20 mouse cellular contexts compared by ENCODE assay signal in genomic region chr7:139341020-139341660, GRCm38 (mm10). TPM values are rescaled to one million over a fixed set of nuclear protein-coding genes. Genes with fewer than 3 reads are reported as not detected.
DNase-seq lines count a peak whose midpoint lies in the region; ATAC-seq and TF ChIP-seq lines count a peak whose summit lies in the region.
"Had no signal": no experiment of that assay in that cellular context is flagged by ENCODE, and none has a peak within 500 bp of the region (broad histone marks: within the 10 kb centered on the region; RNA-seq: fewer than 3 reads in every experiment).

No protein-coding gene starts in this region.

- no peak overlapping the region for H3K9ac ChIP-seq in forebrain, postnatal 0 days
- H3K9ac ChIP-seq in forebrain, embryonic 15.5 days (replicated peaks) = no peak overlapping the region
- no peak overlapping the region for H3K9ac ChIP-seq in intestine, postnatal 0 days (ENCODE audit: low read depth, low read length)
- H3K9ac ChIP-seq: hindbrain, embryonic 15.5 days had no signal

- no peak overlapping the region for H3K27ac ChIP-seq in forebrain, postnatal 0 days (ENCODE audit: low read depth, low read length)
- no peak overlapping the region for H3K27ac ChIP-seq in forebrain, embryonic 15.5 days (replicated peaks)
- no peak overlapping the region for H3K27ac ChIP-seq in embryonic facial prominence, embryonic 10.5 days (replicated peaks)
- H3K27ac ChIP-seq in intestine, postnatal 0 days (ENCODE audit: low read depth, low read length) = no peak overlapping the region
- H3K27ac ChIP-seq: heart, adult 2 months; hindbrain, embryonic 15.5 days; kidney, postnatal 0 days had no signal

- H3K36me3 ChIP-seq in forebrain, postnatal 0 days (ENCODE audit: insufficient read depth) = no peaks in the 10 kb centered on the region
- no peaks in the 10 kb centered on the region for H3K36me3 ChIP-seq in forebrain, embryonic 15.5 days
- no peaks in the 10 kb centered on the region for H3K36me3 ChIP-seq in embryonic facial prominence, embryonic 10.5 days (replicated peaks)
- no peaks in the 10 kb centered on the region for H3K36me3 ChIP-seq in intestine, postnatal 0 days (ENCODE audit: control insufficient read depth, insufficient read depth)
- H3K36me3 ChIP-seq: hindbrain, embryonic 15.5 days had no signal

- no peak overlapping the region for H3K4me2 ChIP-seq in forebrain, postnatal 0 days (ENCODE audit: low read depth)
- H3K4me2 ChIP-seq in forebrain, embryonic 15.5 days (replicated peaks) = no peak overlapping the region
- no peak overlapping the region for H3K4me2 ChIP-seq in intestine, postnatal 0 days (replicated peaks; ENCODE audit: low read depth)
- H3K4me2 ChIP-seq: hindbrain, embryonic 15.5 days; liver, embryonic 11.5 days had no signal

- ATAC-seq in forebrain, postnatal 0 days = no peak
- no peak for ATAC-seq in forebrain, embryonic 15.5 days (replicated peaks)
- ATAC-seq in intestine, postnatal 0 days = no peak
- ATAC-seq: activated CD4-positive, CD25-positive, alpha-beta regulatory T cell, adult 4 months; CD4-positive, CD25-positive, alpha-beta regulatory T cell, adult 4 months; intestine, embryonic 16.5 days; Patski had no signal

- WGBS in forebrain, postnatal 0 days = 45% methylated on average over 4 of the region's 4 CpGs
- WGBS in forebrain, embryonic 15.5 days = 64% methylated on average over 4 of the region's 4 CpGs
- WGBS in embryonic facial prominence, embryonic 10.5 days = 74% methylated on average over 4 of the region's 4 CpGs
- 66% methylated on average over 4 of the region's 4 CpGs for WGBS in intestine, postnatal 0 days

- peak; percentile 14 for DNase-seq in forebrain, postnatal 0 days
- peak; percentile 23 for DNase-seq in retina, postnatal 1 day
- DNase-seq in retina, embryonic 14.5 days (ENCODE audit: low spot score) = no peak
- peak; percentile 64 for DNase-seq in cerebellum, adult 9-11 months
- DNase-seq in embryonic facial prominence, embryonic 10.5 days (ENCODE audit: low spot score) = no peak
- DNase-seq: adrenal gland, postnatal 14 days; gastrocnemius, postnatal 14 days; heart, adult 2 months; heart, postnatal 36 days; lung, adult 18-20 months; lung, postnatal 36 days had no signal

- no peak for TF ChIP-seq CTCF in forebrain, postnatal 0 days (IDR thresholded peaks at IDR 0.05; ENCODE audit: low read depth)
- TF ChIP-seq CTCF in intestine, postnatal 0 days (IDR thresholded peaks at IDR 0.05; ENCODE audit: low read depth) = no peak

- no peaks in the 10 kb centered on the region for H3K27me3 ChIP-seq in forebrain, postnatal 0 days (ENCODE audit: insufficient read depth, low read length)
- H3K27me3 ChIP-seq in forebrain, embryonic 15.5 days = no peaks in the 10 kb centered on the region
- no peaks in the 10 kb centered on the region for H3K27me3 ChIP-seq in embryonic facial prominence, embryonic 10.5 days (replicated peaks; ENCODE audit: low read depth, poor library complexity, severe bottlenecking)
- no peaks in the 10 kb centered on the region for H3K27me3 ChIP-seq in intestine, postnatal 0 days (replicated peaks; ENCODE audit: control insufficient read depth, insufficient read depth, low read length)
- H3K27me3 ChIP-seq: hindbrain, embryonic 15.5 days; Patski had no signal

- H3K9me3 ChIP-seq in forebrain, postnatal 0 days (ENCODE audit: low read length) = no peaks in the 10 kb centered on the region
- H3K9me3 ChIP-seq in forebrain, embryonic 15.5 days = no peaks in the 10 kb centered on the region
- no peaks in the 10 kb centered on the region for H3K9me3 ChIP-seq in embryonic facial prominence, embryonic 10.5 days
- no peaks in the 10 kb centered on the region for H3K9me3 ChIP-seq in intestine, postnatal 0 days (ENCODE audit: control insufficient read depth)
- H3K9me3 ChIP-seq: hindbrain, embryonic 15.5 days had no signal

- no peaks in the 10 kb centered on the region for H3K4me1 ChIP-seq in forebrain, postnatal 0 days (ENCODE audit: insufficient read depth)
- no peaks in the 10 kb centered on the region for H3K4me1 ChIP-seq in forebrain, embryonic 15.5 days
- 0 out of 2 replicates have a peak, but pooled peaks cover 7% of the 10 kb centered on the region for H3K4me1 ChIP-seq in embryonic facial prominence, embryonic 10.5 days
- peaks cover 8% of the 10 kb centered on the region; the same call in 1 of the 2 replicates for H3K4me1 ChIP-seq in intestine, postnatal 0 days (replicated peaks; ENCODE audit: control insufficient read depth, insufficient read depth, low read length)
- H3K4me1 ChIP-seq: hindbrain, embryonic 15.5 days had no signal

- no peak overlapping the region for H3K4me3 ChIP-seq in forebrain, postnatal 0 days (ENCODE audit: low read depth, low read length)
- no peak overlapping the region for H3K4me3 ChIP-seq in forebrain, embryonic 15.5 days
- no peak overlapping the region for H3K4me3 ChIP-seq in embryonic facial prominence, embryonic 10.5 days
- H3K4me3 ChIP-seq in intestine, postnatal 0 days (ENCODE audit: low read depth, low read length) = no peak overlapping the region
- H3K4me3 ChIP-seq: heart, adult 2 months; hindbrain, embryonic 15.5 days had no signal

RNA-seq across cellular contexts. Expression of gene Inpp5a, which starts 47.8 kb away (rescaled TPM):
- total RNA-seq in forebrain, postnatal 0 days (2014; rRNA removed) = 8.8 and 9.4 TPM in 2 replicates
- polyA plus RNA-seq in forebrain, postnatal 0 days (2015; fragmentation: Nextera tagmentation; extraction: Ambion mirVana) = 12.8 and 16.3 TPM in 2 replicates
- 10.8 and 12.7 TPM in 2 replicates for polyA plus RNA-seq in forebrain, embryonic 15.5 days (2015; fragmentation: Nextera tagmentation; extraction: Ambion mirVana)
- polyA plus RNA-seq in embryonic facial prominence, embryonic 10.5 days (2016; fragmentation: Nextera tagmentation; extraction: Ambion mirVana) = 15.6 and 16.8 TPM in 2 replicates
- polyA plus RNA-seq in intestine, postnatal 0 days (2015; fragmentation: Nextera tagmentation; extraction: Ambion mirVana) = 29.1 and 32.9 TPM in 2 replicates

Comparison
In these comparisons a context has a peak if more than half of its experiments do, and no peak if none do; other contexts are left out.
1. DNase-seq: peak in forebrain, postnatal 0 days (single experiment), retina, postnatal 1 day (single experiment) and cerebellum, adult 9-11 months (single experiment); none in retina, embryonic 14.5 days (single experiment) and embryonic facial prominence, embryonic 10.5 days (single experiment).